Mouse (Mus musculus) mammary gland, adult 2 months (tissue): Measurements from ENCODE around the gene Ptms. TPM values are rescaled to one million over a fixed set of nuclear protein-coding genes. Genes with fewer than 3 reads are reported as not detected.

ENCODE experiments used
- polyA plus RNA-seq: library from polyadenylated mRNA; depleted of rRNA; stranded (reverse); fragments of >200 nt; gene quantifications from 2 replicates; pipeline ENCODE4 v1.2.3, GENCODE M21; 2012; ENCODE audit warnings: low replicate concordance; rRNA removed

Gene Ptms
- 1,592 and 1,640 TPM in 2 replicates for polyA plus RNA-seq

DNA sequence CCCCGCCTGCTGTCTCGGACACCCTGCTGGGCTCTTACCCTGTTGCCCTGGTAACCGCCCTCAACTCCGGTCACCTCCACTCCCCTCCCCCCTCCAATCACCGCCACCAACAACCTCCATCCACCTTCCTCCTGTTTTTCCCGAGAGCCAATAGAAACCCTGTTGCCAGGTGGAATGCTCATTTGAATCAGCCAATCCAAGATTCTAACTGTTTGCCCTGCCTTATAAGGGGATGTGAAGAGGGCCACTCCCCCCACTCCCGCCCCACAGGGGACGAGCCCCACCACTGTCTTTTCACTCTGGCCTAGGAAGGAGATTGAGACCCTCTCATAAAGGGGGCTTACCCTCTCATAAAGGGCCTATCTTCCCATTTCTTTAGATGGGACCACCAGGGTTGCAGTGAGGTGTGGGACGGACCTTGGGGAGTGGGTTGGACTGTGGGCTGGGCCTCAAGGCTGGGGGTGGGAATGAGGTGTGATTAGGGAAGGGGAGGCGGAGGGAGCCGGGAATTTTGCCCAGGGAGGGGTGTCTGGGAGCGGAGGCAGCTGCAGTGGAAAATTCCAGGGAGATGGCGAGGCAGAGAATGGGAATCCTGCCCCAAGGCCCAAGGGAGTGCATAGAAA, at the start of gene Ptms:
Gene Ptms, minus strand, starts transcription at position 409 of the 623 bp plus-strand sequence.

DNA sequence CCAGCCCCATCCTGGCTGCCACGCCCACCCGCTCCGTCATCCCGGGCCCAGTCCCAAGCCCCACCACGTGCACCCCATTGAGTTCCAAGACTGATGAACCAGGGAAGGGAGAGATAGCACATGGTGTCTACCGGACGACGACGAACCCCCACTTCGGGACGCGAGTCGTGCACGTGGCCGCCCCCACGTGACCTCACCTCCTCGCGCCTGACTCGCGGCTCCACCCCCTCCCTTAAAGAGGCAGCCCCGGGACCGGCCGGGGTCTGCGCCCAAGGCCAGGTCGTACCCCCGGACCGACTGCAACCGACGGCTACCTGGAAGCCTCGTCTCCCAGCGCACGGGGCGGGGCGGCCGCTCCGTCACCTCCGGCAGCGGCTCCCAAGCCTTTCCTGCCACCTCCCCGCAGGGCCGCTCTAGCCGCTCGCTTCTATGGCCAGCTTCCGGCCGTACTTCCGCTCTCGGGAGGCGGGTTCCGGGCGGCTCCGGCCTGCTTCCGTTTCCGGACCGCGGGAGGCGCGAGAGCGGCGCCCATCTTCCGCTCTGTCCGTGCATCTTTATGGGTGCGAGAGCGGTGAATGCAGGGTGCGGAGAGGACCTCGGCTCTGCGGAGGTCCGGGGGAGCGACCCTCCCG, 45.3 kb upstream of the Ptms start, which contains the start of gene Cops7a:
Gene Cops7a, minus strand, starts transcription at position 451 of the 632 bp plus-strand sequence.

DNA sequence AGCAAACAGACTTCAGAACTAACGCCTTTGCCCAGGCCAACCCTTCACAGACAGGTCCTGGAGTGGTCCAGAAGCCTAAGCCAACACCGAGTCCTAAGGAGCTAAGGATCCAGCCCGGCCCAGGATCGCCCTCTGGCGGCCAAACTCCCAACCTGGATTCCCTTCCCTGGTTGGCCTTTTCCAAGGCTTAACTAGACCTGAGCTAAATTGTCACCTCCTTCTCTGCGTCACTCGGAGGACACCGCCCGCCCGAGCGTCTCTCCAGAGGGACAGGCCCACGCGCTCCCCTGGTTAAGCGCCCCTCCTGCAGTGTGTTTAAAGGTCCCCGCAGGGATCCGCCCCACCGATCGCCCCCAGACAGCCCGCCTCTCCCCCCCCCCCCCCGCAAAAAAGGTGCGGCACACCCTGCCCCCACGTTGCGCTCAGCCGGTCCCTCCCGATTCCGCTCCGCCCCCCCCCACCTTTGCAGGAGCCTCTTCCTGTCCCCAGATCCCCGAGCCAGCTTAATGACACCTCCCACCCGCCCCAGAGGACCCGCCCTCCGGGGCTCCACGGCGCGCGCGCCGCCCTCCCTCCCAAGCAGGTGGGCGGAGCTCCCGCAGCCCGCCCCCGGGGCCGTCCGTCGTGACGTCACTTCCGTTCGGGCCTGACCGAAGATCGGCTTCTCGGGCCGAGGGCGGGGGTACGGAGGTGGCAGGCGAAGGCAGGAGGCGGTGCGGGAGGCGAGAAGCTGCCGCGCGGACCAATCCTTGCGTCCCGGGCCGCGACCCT, 11.0 kb upstream of the Ptms start, which contains the start of gene Mlf2:
Gene Mlf2, plus strand, starts transcription at position 633 of the 771 bp plus-strand sequence.

DNA sequence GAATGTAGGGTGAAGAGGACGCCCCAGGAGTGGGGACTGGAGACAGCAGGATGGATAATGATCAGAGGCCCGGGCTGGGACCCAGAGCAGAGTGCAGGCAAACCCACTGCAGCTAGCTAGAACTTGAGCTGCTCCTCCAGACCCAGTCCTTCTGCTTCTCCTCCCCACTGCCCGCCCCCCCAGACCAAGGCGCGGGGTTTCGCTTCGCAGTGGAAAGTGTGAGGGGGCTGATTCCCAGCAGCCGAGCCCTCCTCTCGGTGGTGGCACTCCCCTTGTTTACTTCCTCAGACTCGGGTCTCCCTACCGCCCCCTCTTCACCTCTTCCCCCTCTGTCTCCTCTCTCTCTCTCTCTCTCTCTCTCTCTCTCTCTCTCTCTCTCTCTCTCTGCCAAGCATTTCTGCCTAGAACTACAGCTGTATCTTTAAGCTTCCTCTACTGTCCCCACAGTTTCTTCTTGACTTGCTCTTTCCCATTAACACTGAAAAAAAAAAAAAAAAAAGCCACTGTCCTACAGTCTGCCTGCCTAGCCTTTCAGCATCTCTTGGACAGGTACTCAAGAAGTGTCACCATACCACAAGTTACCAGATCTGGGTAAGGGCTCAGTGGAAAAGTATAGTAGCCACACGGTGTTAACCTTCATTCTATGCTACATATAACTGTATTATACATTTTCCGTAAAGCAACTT, 8.2 kb downstream of the Ptms start, which contains the start of gene Lag3:
Gene Lag3, minus strand, starts transcription at position 173 of the 686 bp plus-strand sequence.

DNA sequence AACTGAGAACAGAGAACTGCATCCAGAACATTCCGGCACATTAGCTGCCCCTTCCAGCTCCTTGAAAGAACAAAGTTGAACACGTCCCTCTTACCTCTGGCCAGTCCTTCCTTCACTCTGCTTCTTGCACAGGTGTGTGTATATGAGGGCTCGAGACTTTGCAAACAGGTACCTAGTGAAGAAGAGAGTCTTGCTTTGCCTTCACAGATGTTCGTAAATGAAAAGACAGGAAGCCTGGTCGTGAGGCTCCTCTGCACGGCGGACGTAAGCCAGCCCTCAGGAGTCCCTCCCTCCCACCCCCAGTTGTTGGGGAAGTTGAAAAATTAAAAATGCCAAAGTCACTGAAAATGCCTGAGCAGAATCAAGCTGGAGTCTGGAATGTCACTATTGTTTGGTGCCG, 31.9 kb downstream of the Ptms start, which contains the start of gene Cd4:
Gene Cd4, minus strand, starts transcription at position 236 of the 400 bp plus-strand sequence.

Other genes with a start within 250 kb of the Ptms start
- gene Emg1, start 207.9 kb downstream of the Ptms start, polyA plus RNA-seq: 37.9 and 58.8 TPM in 2 replicates
- 115 and 126 TPM in 2 replicates for gene Phb2, start 207.8 kb downstream of the Ptms start, polyA plus RNA-seq
- 82.7 and 124 TPM in 2 replicates for gene Ptpn6, start 181.4 kb downstream of the Ptms start, polyA plus RNA-seq
- 242 and 257 TPM in 2 replicates for gene Grcc10, start 178.7 kb downstream of the Ptms start, polyA plus RNA-seq
- gene Gm45234, start 164.1 kb downstream of the Ptms start, polyA plus RNA-seq: not detected in 2 replicates
- gene Atn1, start 163.6 kb downstream of the Ptms start, polyA plus RNA-seq: 25.6 and 59.6 TPM in 2 replicates
- 11.8 and 17.7 TPM in 2 replicates for gene Eno2, start 150.4 kb downstream of the Ptms start, polyA plus RNA-seq
- gene Lrrc23, start 140.4 kb downstream of the Ptms start, polyA plus RNA-seq: 0.76 and 1.5 TPM in 2 replicates
- gene Spsb2, start 111.4 kb downstream of the Ptms start, polyA plus RNA-seq: 16.4 and 26.4 TPM in 2 replicates
- gene Tpi1, start 105.8 kb downstream of the Ptms start, polyA plus RNA-seq: 313 and 1,090 TPM in 2 replicates
- gene Usp5, start 90.6 kb downstream of the Ptms start, polyA plus RNA-seq: 84.8 and 98.1 TPM in 2 replicates
- gene Cdca3, start 90.6 kb downstream of the Ptms start, polyA plus RNA-seq: 7.1 and 9.3 TPM in 2 replicates
- 0.55 TPM in 1 of 2 replicates, not detected in the other for gene Gnb3, start 79.8 kb downstream of the Ptms start, polyA plus RNA-seq
- 29.1 and 38.5 TPM in 2 replicates for gene P3h3, start 62.4 kb downstream of the Ptms start, polyA plus RNA-seq
- 1.3 and 2.7 TPM in 2 replicates for gene Gpr162, start 56.1 kb downstream of the Ptms start, polyA plus RNA-seq
- gene Cd4, start 31.9 kb downstream of the Ptms start, polyA plus RNA-seq: 25.7 and 33.5 TPM in 2 replicates
- 9.6 and 17.2 TPM in 2 replicates for gene Lag3, start 8.4 kb downstream of the Ptms start, polyA plus RNA-seq
- 328 and 380 TPM in 2 replicates for gene Mlf2, start 11.3 kb upstream of the Ptms start, polyA plus RNA-seq
- 176 and 323 TPM in 2 replicates for gene Cops7a, start 45.4 kb upstream of the Ptms start, polyA plus RNA-seq
- gene Pianp, start 76.6 kb upstream of the Ptms start, polyA plus RNA-seq: 5.0 and 7.7 TPM in 2 replicates
- 61.5 and 67.0 TPM in 2 replicates for gene Zfp384, start 89.0 kb upstream of the Ptms start, polyA plus RNA-seq
- 37.4 and 67.5 TPM in 2 replicates for gene Ing4, start 119.7 kb upstream of the Ptms start, polyA plus RNA-seq
- gene Acrbp, start 129.6 kb upstream of the Ptms start, polyA plus RNA-seq: 29.9 and 38.8 TPM in 2 replicates
- gene Lpar5, start 147.8 kb upstream of the Ptms start, polyA plus RNA-seq: 26.4 and 31.1 TPM in 2 replicates
- gene Chd4, start 175.9 kb upstream of the Ptms start, polyA plus RNA-seq: 30.4 and 134 TPM in 2 replicates
- 15.3 and 15.5 TPM in 2 replicates for gene Nop2, start 211.8 kb upstream of the Ptms start, polyA plus RNA-seq
- 32.1 and 52.1 TPM in 2 replicates for gene Iffo1, start 225.1 kb upstream of the Ptms start, polyA plus RNA-seq
- gene Gapdh, start 246.4 kb upstream of the Ptms start, polyA plus RNA-seq: 3,410 and 6,480 TPM in 2 replicates